11 mouse cellular contexts compared by ENCODE assay signal in the genomic region with DNA sequence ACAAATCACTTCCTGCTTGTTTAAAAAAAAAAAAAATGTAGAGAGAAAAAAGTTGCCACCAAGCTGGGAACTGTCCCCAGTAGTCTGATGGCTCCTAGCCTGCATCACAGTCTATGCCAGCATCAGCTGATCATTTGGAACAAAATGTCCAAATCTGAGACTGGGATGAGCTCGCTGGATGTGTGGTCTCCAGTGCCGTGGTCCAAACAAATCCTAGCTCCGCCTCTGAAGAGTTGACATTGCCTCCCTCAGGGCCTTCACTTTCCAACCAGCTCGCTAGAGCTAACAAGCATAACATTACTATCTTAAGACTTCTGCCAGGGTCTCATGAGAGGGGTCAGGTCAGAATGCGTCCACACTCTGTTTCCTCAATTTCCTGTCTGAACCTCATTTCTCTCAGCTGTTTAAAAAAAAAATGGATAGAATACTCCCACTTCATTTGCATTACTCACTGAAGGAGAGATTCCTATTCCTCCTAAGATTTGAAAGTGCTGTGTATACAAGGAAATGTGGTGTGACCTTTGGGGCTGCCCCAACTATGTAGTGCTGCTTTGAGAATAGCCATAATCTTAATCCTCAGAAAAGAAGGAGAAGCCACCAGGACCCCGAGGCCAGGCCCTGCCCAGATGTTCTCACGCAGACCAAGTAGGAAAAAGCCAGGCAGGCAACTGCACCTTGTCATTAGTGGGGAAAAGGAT. TPM values are rescaled to one million over a fixed set of nuclear protein-coding genes. Genes with fewer than 3 reads are reported as not detected.
DNase-seq lines count a peak whose midpoint lies in the region; ATAC-seq and TF ChIP-seq lines count a peak whose summit lies in the region.
"Had no signal": no experiment of that assay in that cellular context is flagged by ENCODE, and none has a peak within 500 bp of the region (broad histone marks: within the 10 kb centered on the region; RNA-seq: fewer than 3 reads in every experiment).

No protein-coding gene starts in this region.

- peak overlapping the region; percentile 51 for H3K27ac ChIP-seq in heart, adult 2 months
- no peak overlapping the region for H3K27ac ChIP-seq in heart, embryonic 12.5 days (ENCODE audit: poor library complexity, severe bottlenecking)
- H3K27ac ChIP-seq: liver, embryonic 14.5 days had no signal

- DNase-seq in heart, adult 2 months, result peak; percentile 54 to 70
- DNase-seq in brain, adult 2 months (ENCODE audit: low read depth, low spot score), result peak; percentile 63
- DNase-seq in heart, postnatal 10 days, result peak; percentile 65 to 69
- DNase-seq in layer of hippocampus, postnatal 36 days, result peak; percentile 26 to 49
- DNase-seq in thymus, postnatal 0 days (ENCODE audit: low spot score), result no peak
- no peak for DNase-seq in spleen, postnatal 10 days (ENCODE audit: low spot score in 2 of 2)

- 0 out of 2 replicates have a peak, but pooled peaks cover 3% of the 10 kb centered on the region for H3K9me3 ChIP-seq in heart, embryonic 12.5 days (replicated peaks)

- intact Hi-C loops in heart, adult 2 months (cut with DNase I), result no loop called here
- intact Hi-C loops in heart, postnatal 10 days (cut with DNase I), result no loop called here

- H3K9ac ChIP-seq in heart, adult 2 months (ENCODE audit: low read depth, low read length), result no peak overlapping the region
- no peak overlapping the region for H3K9ac ChIP-seq in heart, embryonic 12.5 days
- H3K9ac ChIP-seq: liver, embryonic 14.5 days had no signal

- peak; percentile 39; the same call in 1 of the 2 replicates for TF ChIP-seq POLR2A in heart, adult 2 months (IDR thresholded peaks at IDR 0.05; ENCODE audit: insufficient read depth, low read depth, low read length)

- no peaks in the 10 kb centered on the region for H3K27me3 ChIP-seq in heart, adult 2 months (ENCODE audit: control insufficient read depth, insufficient read depth, low read length)
- H3K27me3 ChIP-seq in heart, embryonic 12.5 days (replicated peaks), result no peaks in the 10 kb centered on the region

- H3K79me2 ChIP-seq in heart, adult 2 months (replicated peaks; ENCODE audit: control insufficient read depth, insufficient read depth, low read length), result no peaks in the 10 kb centered on the region

- no peak overlapping the region for H3K4me2 ChIP-seq in heart, embryonic 12.5 days

- no peak overlapping the region for H3K4me3 ChIP-seq in heart, adult 2 months
- no peak overlapping the region for H3K4me3 ChIP-seq in heart, embryonic 12.5 days
- H3K4me3 ChIP-seq: erythroblast, embryonic 14.5 days had no signal

- H3K36me3 ChIP-seq in heart, adult 2 months (ENCODE audit: control insufficient read depth, insufficient read depth, low read length), result no peaks in the 10 kb centered on the region
- H3K36me3 ChIP-seq in heart, embryonic 12.5 days, result no peaks in the 10 kb centered on the region

- WGBS in heart, adult 2 months, result 40% methylated on average over 7 of the region's 7 CpGs
- WGBS in heart, embryonic 12.5 days, result 45% methylated on average over 7 of the region's 7 CpGs

- no peak for ATAC-seq in heart, embryonic 12.5 days (ENCODE audit: insufficient number of reproducible peaks, low FRiP score)
- no peak for ATAC-seq in erythroblast, adult 5-6 weeks (replicated peaks; ENCODE audit: low FRiP score, poor library complexity, severe bottlenecking)
- ATAC-seq: hindbrain, embryonic 16.5 days had no signal

- H3K4me1 ChIP-seq in heart, adult 2 months (ENCODE audit: control insufficient read depth, insufficient read depth, low read length), result peaks cover 7% of the 10 kb centered on the region
- H3K4me1 ChIP-seq in heart, embryonic 12.5 days (replicated peaks), result no peaks in the 10 kb centered on the region

- no peak for TF ChIP-seq CTCF in heart, adult 2 months (IDR thresholded peaks at IDR 0.05)

- 0 out of 2 replicates have a peak, but pooled peaks have one; percentile 15 for TF ChIP-seq EP300 in heart, adult 2 months (IDR thresholded peaks at IDR 0.05; ENCODE audit: insufficient read depth, low read depth, low read length)

RNA-seq across cellular contexts. Expression of a gene that starts 11.2 kb away (rescaled TPM):
- 10 to 100 TPM; 23.1 to 24.9 TPM for total RNA-seq in heart, adult 2 months (2021)
- 20.4 and 29.2 TPM in 2 replicates for polyA plus RNA-seq in heart, adult 2 months (2012; rRNA removed)
- polyA plus RNA-seq in heart, embryonic 12.5 days (2016; fragmentation: Nextera tagmentation; extraction: Ambion mirVana), result 23.1 and 25.9 TPM in 2 replicates
- 10 to 100 TPM; 36.5 to 37.4 TPM for total RNA-seq in heart, postnatal 10 days (2021)
- total RNA-seq in layer of hippocampus, postnatal 36 days (2021), result 100 to 1,000 TPM; 178 to 185 TPM
- not detected in 2 replicates for total RNA-seq in erythroblast, adult 5-6 weeks (2015; ENCODE audit: low replicate concordance)
- 2.0 TPM in 1 of 2 replicates, not detected in the other for total RNA-seq in erythroblast, adult 5-6 weeks (2017; ENCODE audit: low replicate concordance)
- polyA plus RNA-seq in thymus, postnatal 0 days (2015; fragmentation: Nextera tagmentation; extraction: Ambion mirVana), result 4.6 and 5.1 TPM in 2 replicates
- polyA plus RNA-seq: erythroblast, embryonic 14.5 days had no signal

Comparison
In these comparisons a context has a peak if more than half of its experiments do, and no peak if none do; other contexts are left out.
1. DNase-seq: peak in heart, adult 2 months (2 of 2), brain, adult 2 months (single experiment), heart, postnatal 10 days (2 of 2) and layer of hippocampus, postnatal 36 days (2 of 2); none in thymus, postnatal 0 days (single experiment) and spleen, postnatal 10 days (0 of 2).
2. RNA of a gene that starts 11.2 kb away (total RNA-seq): 178 to 185 TPM in layer of hippocampus, postnatal 36 days, 36.5 to 37.4 TPM in heart, postnatal 10 days and 23.1 to 24.9 TPM in heart, adult 2 months; 2.0 TPM in erythroblast, adult 5-6 weeks; every median in the first group is over 4 times any median in the second.